Mouse (Mus musculus): Measurements from ENCODE around the gene Cnot11. TPM values are rescaled to one million over a fixed set of nuclear protein-coding genes. Genes with fewer than 3 reads are reported as not detected.
"Not testable (repeated sequence)": the region's sequence is repeated elsewhere in the genome, so short reads cannot be mapped to it uniquely, and the experiment has no call there.

Cnot11 gene
- polyA plus RNA-seq, 1 experiment = 18.8 TPM

DNA sequence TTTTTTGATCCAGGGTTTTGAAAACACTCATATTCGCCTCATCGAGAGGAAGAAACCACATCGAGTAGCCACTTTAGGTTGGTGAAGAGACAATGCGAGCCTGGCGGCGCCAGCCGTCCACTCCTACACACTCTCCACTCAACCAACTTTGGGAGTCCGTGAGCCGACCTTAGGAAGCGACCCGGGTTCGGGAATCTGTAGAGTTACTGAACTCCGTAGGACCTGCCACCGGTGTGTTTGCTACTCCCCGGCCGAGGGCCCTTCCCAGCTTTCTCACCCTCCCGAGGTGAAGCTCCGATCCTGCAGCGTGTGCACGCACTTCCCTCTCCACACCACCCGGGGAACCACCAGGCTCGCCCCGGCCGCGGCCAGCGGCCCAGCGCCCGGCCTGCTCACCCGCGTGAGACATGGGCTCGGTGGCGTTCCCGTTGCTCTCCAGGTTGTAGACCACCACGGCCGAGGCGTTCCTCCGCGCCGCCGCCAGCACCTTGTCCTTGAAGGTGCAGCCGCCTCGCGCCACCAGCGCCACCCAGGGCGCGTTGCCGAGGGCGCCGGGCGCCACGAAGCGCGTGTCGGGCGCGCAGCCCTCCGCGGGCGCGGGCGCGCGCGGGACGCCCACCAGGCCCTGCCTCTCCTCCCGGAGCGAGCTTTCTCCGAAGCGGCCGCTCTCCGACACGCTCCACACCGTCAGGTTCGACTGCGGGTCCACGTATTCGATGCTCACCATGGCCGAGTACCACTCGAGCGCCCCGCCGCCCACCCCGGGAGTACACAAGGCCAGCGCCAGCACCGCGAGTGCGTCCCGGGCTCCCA lies 41.8 kb downstream of the Cnot11 start:
- no peak for TF ChIP-seq POLR2A (IDR thresholded peaks at IDR 0.05; ENCODE audit: borderline replicate concordance, control insufficient read depth, low read depth, low read length)
- no peak for TF ChIP-seq CTCF (IDR thresholded peaks at IDR 0.05; ENCODE audit: control insufficient read depth, insufficient read depth, low read length)
- peaks cover 4% of the 10 kb centered on the region; the same call in 1 of the 2 replicates for H3K4me1 ChIP-seq (ENCODE audit: control insufficient read depth, insufficient read depth, low read length)
- WGBS = under 1% methylated on average over 88 of the region's 88 CpGs
- peak overlapping the region; percentile 98 for H3K27ac ChIP-seq (ENCODE audit: control insufficient read depth, insufficient read depth, low read depth, low read length, poor library complexity)
- H3K4me3 ChIP-seq (replicated peaks; ENCODE audit: control insufficient read depth, low read depth, low read length) = peak overlapping the region; percentile 93

- Histone ChIP-seq H3K27ac (ENCODE audit: control insufficient read depth, insufficient read depth, low read depth, low read length, poor library complexity) (peak within 1 kb of the TSS; percentile 98), H3K4me1 (ENCODE audit: control insufficient read depth, insufficient read depth, low read length) (peaks cover 4% of the 10 kb centered on the region; the same call in 1 of the 2 replicates), H3K4me3 (replicated peaks; ENCODE audit: control insufficient read depth, low read depth, low read length) (peak within 1 kb of the TSS; percentile 93)
- TF ChIP-seq CTCF (IDR thresholded peaks at IDR 0.05; ENCODE audit: control insufficient read depth, insufficient read depth, low read length) = no peak
- peak; percentile 91 for TF ChIP-seq POLR2A (IDR thresholded peaks at IDR 0.05; ENCODE audit: borderline replicate concordance, control insufficient read depth, low read depth, low read length)
- WGBS = under 1% methylated on average over 49 of the region's 49 CpGs
These were observed 42.5 kb downstream of the Cnot11 start, which contains the start of gene Rnf149 for GRCm38 (mm10) chr1:39577253-39577705. TSS of gene Rnf149 (minus strand) at chr1:39577405.

- Histone ChIP-seq H3K27ac (ENCODE audit: control insufficient read depth, insufficient read depth, low read depth, low read length, poor library complexity) (peak overlapping the region; percentile 63), H3K4me1 (ENCODE audit: control insufficient read depth, insufficient read depth, low read length) (peaks cover 4% of the 10 kb centered on the region; the same call in 1 of the 2 replicates), H3K4me3 (replicated peaks; ENCODE audit: control insufficient read depth, low read depth, low read length) (no peak overlapping the region)
- WGBS = 24% methylated on average over 5 of the region's 5 CpGs
- TF ChIP-seq CTCF (IDR thresholded peaks at IDR 0.05; ENCODE audit: control insufficient read depth, insufficient read depth, low read length) = no peak
- no peak for TF ChIP-seq POLR2A (IDR thresholded peaks at IDR 0.05; ENCODE audit: borderline replicate concordance, control insufficient read depth, low read depth, low read length)
These were observed 43.7 kb downstream of the Cnot11 start for GRCm38 (mm10) chr1:39578446-39578845.

- peaks cover 4% of the 10 kb centered on the region; the same call in 1 of the 2 replicates for H3K4me1 ChIP-seq (ENCODE audit: control insufficient read depth, insufficient read depth, low read length)
- TF ChIP-seq POLR2A (IDR thresholded peaks at IDR 0.05; ENCODE audit: borderline replicate concordance, control insufficient read depth, low read depth, low read length) (no peak), CTCF (IDR thresholded peaks at IDR 0.05; ENCODE audit: control insufficient read depth, insufficient read depth, low read length) (no peak)
- peak overlapping the region; percentile 71 for H3K27ac ChIP-seq (ENCODE audit: control insufficient read depth, insufficient read depth, low read depth, low read length, poor library complexity)
- 14% methylated on average over 6 of the region's 6 CpGs for WGBS
- no peak overlapping the region for H3K4me3 ChIP-seq (replicated peaks; ENCODE audit: control insufficient read depth, low read depth, low read length)
These were observed 44.3 kb downstream of the Cnot11 start for GRCm38 (mm10) chr1:39579139-39579538.

DNA sequence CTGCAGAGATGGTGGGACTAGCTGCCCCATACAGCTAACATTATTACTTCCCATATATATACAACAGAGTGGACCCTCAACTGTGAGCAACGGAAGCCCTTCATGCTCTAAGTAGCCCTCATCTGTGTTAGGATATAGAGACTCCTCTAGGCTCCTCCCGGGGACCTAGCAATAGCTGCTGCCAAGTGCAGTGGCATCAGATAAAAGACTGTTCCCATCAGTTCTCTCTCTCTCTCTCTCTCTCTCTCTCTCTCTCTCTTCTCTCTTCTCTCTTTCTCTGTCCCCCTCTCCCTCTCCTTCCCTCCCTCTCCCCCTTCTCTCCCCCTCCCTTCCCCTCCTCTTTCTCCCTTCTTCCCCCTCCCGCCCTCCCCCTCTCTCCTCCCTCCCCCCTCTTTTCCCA lies 46.4 kb downstream of the Cnot11 start:
- no peak overlapping the region for H3K27ac ChIP-seq (ENCODE audit: control insufficient read depth, insufficient read depth, low read depth, low read length, poor library complexity)
- no peak for TF ChIP-seq CTCF (IDR thresholded peaks at IDR 0.05; ENCODE audit: control insufficient read depth, insufficient read depth, low read length)
- TF ChIP-seq POLR2A (IDR thresholded peaks at IDR 0.05; ENCODE audit: borderline replicate concordance, control insufficient read depth, low read depth, low read length) = no peak
- 55% methylated on average over 2 of the region's 3 CpGs for WGBS
- H3K4me1 ChIP-seq (ENCODE audit: control insufficient read depth, insufficient read depth, low read length) = peaks cover 3% of the 10 kb centered on the region; the same call in 1 of the 2 replicates
- no peak overlapping the region for H3K4me3 ChIP-seq (replicated peaks; ENCODE audit: control insufficient read depth, low read depth, low read length)

GRCm38 (mm10) chr1:39583173-39583572 lies 48.4 kb downstream of the Cnot11 start:
- Histone ChIP-seq H3K4me3 (replicated peaks; ENCODE audit: control insufficient read depth, low read depth, low read length) (no peak overlapping the region), H3K27ac (ENCODE audit: control insufficient read depth, insufficient read depth, low read depth, low read length, poor library complexity) (no peak overlapping the region), H3K4me1 (ENCODE audit: control insufficient read depth, insufficient read depth, low read length) (peaks cover 2% of the 10 kb centered on the region; the same call in 1 of the 2 replicates)
- TF ChIP-seq POLR2A (IDR thresholded peaks at IDR 0.05; ENCODE audit: borderline replicate concordance, control insufficient read depth, low read depth, low read length) (no peak), CTCF (IDR thresholded peaks at IDR 0.05; ENCODE audit: control insufficient read depth, insufficient read depth, low read length) (no peak)
- 54% methylated on average over 9 of the region's 9 CpGs for WGBS

GRCm38 (mm10) chr1:39585416-39585815 lies 50.6 kb downstream of the Cnot11 start:
- no peak for TF ChIP-seq CTCF (IDR thresholded peaks at IDR 0.05; ENCODE audit: control insufficient read depth, insufficient read depth, low read length)
- TF ChIP-seq POLR2A (IDR thresholded peaks at IDR 0.05; ENCODE audit: borderline replicate concordance, control insufficient read depth, low read depth, low read length) = no peak
- H3K4me1 ChIP-seq (ENCODE audit: control insufficient read depth, insufficient read depth, low read length) = no peaks in the 10 kb centered on the region; the same call in 1 of the 2 replicates
- WGBS = 57% methylated on average over 9 of the region's 9 CpGs

GRCm38 (mm10) chr1:39590193-39590592 lies 55.4 kb downstream of the Cnot11 start:
- Histone ChIP-seq H3K4me3 (replicated peaks; ENCODE audit: control insufficient read depth, low read depth, low read length) (no peak overlapping the region), H3K4me1 (ENCODE audit: control insufficient read depth, insufficient read depth, low read length) (no peaks in the 10 kb centered on the region; the same call in 1 of the 2 replicates), H3K27ac (ENCODE audit: control insufficient read depth, insufficient read depth, low read depth, low read length, poor library complexity) (no peak overlapping the region)
- TF ChIP-seq POLR2A (IDR thresholded peaks at IDR 0.05; ENCODE audit: borderline replicate concordance, control insufficient read depth, low read depth, low read length) (no peak), CTCF (IDR thresholded peaks at IDR 0.05; ENCODE audit: control insufficient read depth, insufficient read depth, low read length) (no peak)
- 26% methylated on average over 5 of the region's 5 CpGs for WGBS

More at GRCm38 (mm10) chr1:39585416-39585815, 50.6 kb downstream of the Cnot11 start:
- no peak overlapping the region for H3K4me3 ChIP-seq (replicated peaks; ENCODE audit: control insufficient read depth, low read depth, low read length)
- H3K27ac ChIP-seq (ENCODE audit: control insufficient read depth, insufficient read depth, low read depth, low read length, poor library complexity) = no peak overlapping the region

DNA sequence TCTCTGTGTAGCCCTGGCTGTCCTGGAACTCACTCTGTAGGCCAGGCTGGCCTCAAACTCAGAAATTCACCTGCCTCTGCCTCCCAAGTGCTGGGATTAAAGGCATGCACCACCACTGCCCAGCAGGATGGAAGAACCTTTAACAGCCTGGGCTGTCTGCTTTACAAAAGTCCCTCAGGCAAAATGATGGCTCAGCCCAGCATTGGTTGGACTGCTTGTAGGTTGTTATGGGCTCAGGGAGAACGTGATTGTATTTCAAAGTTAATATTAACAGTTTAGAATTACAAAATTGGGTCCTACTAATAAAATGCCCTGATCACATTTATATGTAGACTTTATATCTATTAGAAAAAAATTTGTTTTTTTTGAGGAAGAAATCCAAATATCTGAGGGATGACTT lies 56.8 kb downstream of the Cnot11 start:
- not testable (repeated sequence) for H3K27ac ChIP-seq (ENCODE audit: control insufficient read depth, insufficient read depth, low read depth, low read length, poor library complexity); H3K4me3 ChIP-seq (replicated peaks; ENCODE audit: control insufficient read depth, low read depth, low read length); H3K4me1 ChIP-seq (ENCODE audit: control insufficient read depth, insufficient read depth, low read length)
- 75% methylated on average over 1 of the region's 1 CpGs for WGBS
